Comparison of ENCODE assay signal across 17 mouse cellular contexts in the genomic region with DNA sequence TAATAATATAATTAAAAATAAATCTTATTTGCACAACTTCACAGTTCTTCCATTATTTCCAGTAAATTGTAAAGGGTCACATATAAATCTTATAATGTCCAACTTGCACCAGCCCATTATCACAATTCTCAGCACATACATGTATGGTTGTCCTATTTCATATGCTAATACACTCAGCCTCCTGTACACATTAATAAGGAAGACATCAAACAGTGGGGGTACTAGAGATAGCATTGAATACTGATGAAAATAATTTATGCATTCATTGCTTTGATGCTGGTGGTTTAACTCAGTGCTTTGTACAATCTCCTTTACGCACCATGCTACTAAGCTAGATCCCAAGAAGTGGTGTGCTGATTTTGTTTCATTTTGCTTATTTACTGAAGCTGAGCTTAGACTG.
"Had no signal": no experiment of that assay in that cellular context is flagged by ENCODE, and none has a peak within 500 bp of the region (broad histone marks: within the 10 kb centered on the region; RNA-seq: fewer than 3 reads in every experiment).

No protein-coding gene starts in this region.

- H3K27me3 ChIP-seq: liver, embryonic 12.5 days; neural tube, embryonic 13.5 days; neural tube, embryonic 15.5 days had no signal

- H3K36me3 ChIP-seq: liver, embryonic 12.5 days; neural tube, embryonic 13.5 days; neural tube, embryonic 15.5 days had no signal

- H3K9me3 ChIP-seq: liver, embryonic 12.5 days; neural tube, embryonic 13.5 days; neural tube, embryonic 15.5 days had no signal

- H3K4me1 ChIP-seq: liver, embryonic 12.5 days; neural tube, embryonic 13.5 days; neural tube, embryonic 15.5 days had no signal

- H3K4me2 ChIP-seq: liver, embryonic 12.5 days; lung, embryonic 14.5 days; neural tube, embryonic 13.5 days; neural tube, embryonic 15.5 days had no signal

- H3K9ac ChIP-seq: liver, embryonic 12.5 days; liver, embryonic 14.5 days; lung, embryonic 14.5 days; neural tube, embryonic 13.5 days; neural tube, embryonic 15.5 days had no signal

- H3K27ac ChIP-seq: liver, embryonic 12.5 days; liver, embryonic 14.5 days; neural tube, embryonic 13.5 days; neural tube, embryonic 15.5 days had no signal

- H3K4me3 ChIP-seq: liver, embryonic 12.5 days; myocyte; neural tube, embryonic 13.5 days; neural tube, embryonic 15.5 days had no signal

- DNase-seq: lung, adult 18-20 months; lung, embryonic 14.5 days; lung, postnatal 10 days; lung, postnatal 4 days; retina, postnatal 1 day; right cerebral cortex, adult 18-20 months; right cerebral cortex, postnatal 25 days; right cerebral cortex, postnatal 4 days; spleen, adult 18-20 months; thymus, adult 18-20 months; thymus, postnatal 14 days; thymus, postnatal 4 days had no signal

- ATAC-seq: liver, embryonic 12.5 days had no signal
